Mouse (Mus musculus): ENCODE measurements around the gene Hpse. TPM values are rescaled to one million over a fixed set of nuclear protein-coding genes. Genes with fewer than 3 reads are reported as not detected.

Gene Hpse
- total RNA-seq (2021), result 1 to 10 TPM; 2.5 to 2.7 TPM

DNA sequence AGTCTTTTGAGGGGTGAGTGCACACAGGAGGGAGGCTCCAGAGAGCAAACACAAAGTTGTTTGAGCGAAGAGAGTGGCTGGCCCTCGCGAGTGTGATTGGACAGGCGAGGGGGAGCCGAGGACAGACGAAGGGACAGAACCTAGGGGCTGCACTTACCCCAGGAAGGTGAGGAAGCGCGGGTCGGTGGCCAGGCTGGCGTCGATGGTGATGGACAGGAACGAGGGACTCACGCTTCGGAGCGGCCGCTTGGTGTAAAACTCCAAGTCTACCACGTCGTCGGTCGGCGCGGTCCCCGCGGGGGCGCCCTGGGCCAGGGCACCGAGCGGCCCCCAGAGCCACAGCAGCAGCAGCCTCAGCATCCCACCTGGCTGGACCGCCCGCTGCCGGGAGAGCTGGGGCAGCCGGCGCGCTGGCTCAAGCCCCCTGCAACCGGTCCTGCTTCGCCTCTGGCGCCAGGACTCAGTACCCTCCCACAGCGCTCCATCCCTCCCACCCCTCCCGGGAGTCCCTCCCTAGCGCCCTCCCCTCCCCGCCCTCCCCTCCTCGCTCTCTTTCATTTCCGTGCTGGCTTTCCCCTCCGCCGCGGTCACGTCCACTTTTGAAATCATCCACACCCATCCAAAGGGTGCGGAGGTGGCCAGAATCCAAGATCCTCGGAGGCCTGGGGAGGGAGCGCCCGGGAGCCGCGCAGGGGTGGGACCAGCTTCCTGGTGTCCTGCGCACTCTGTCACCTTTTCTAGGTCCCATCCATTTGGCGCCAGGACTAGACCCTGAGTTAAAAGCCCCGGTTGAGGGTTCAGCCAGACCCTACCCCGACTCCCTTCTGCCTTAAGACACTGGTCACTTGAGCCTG is at the start of gene Hpse:
Gene Hpse, minus strand, starts transcription at position 482 of the 854 bp plus-strand sequence.
- intact Hi-C loops (cut with DNase I), result no loop called here
- peak in 1 of 2 experiments; percentile 49 for DNase-seq (ENCODE audit: extremely low spot score in 1 of 2, low spot score in 2 of 2)

GRCm38 (mm10) chr5:100766026-100766425 is 46.5 kb upstream of the Hpse start:
- no peak for DNase-seq (ENCODE audit: extremely low spot score in 1 of 2, low spot score in 2 of 2)
- intact Hi-C loops (cut with DNase I), result no loop called here

DNA sequence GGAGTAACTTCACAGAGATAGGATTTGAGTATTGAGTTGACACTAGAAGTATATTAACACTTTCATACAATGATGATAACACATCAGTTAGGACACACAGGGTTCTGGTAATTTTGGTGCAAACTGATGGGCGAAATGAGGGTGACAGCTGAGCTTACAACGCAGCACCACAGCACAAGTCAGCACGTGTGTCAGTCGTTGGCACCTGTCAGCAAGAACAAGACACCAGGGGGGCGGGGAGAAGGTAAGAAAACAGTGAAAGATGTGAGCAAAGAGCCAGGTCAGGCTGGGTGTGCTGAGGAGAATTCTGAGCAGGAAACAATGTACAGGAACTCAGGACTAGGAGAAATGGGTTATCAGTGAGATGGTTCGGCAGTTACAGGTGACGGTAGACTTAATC is 42.2 kb upstream of the Hpse start:
- no peak for DNase-seq (ENCODE audit: extremely low spot score in 1 of 2, low spot score in 2 of 2)
- intact Hi-C loops (cut with DNase I), result no loop called here

GRCm38 (mm10) chr5:100760049-100760663 is 40.6 kb upstream of the Hpse start:
- intact Hi-C loops (cut with DNase I), result no loop called here
- DNase-seq (ENCODE audit: extremely low spot score in 1 of 2, low spot score in 2 of 2), result no peak

DNA sequence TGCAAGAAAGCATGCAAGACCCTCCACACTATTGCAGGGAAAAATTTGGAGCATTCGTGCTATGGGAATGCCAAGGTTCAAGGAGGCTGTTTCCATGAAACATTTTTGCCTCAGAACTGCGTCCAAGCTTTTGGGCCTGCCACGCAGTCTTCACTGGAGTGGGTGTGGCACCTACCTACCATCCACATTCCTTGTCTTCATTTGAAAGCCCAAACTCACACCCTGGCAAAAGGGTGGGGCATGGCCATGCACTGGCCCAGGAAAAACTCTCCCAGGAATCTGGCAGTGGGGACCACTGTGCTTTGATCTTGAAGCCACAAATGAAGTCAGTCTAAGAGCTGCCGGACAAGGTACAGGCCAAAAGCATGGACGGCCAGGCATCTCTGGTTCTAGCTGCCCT is 38.6 kb upstream of the Hpse start:
- DNase-seq (ENCODE audit: extremely low spot score in 1 of 2, low spot score in 2 of 2), result no peak
- intact Hi-C loops (cut with DNase I), result no loop called here

- DNase-seq (ENCODE audit: extremely low spot score in 1 of 2, low spot score in 2 of 2), result no peak
- intact Hi-C loops (cut with DNase I), result no loop called here
Measured at GRCm38 (mm10) chr5:100753407-100753806, 33.9 kb upstream of the Hpse start.

- intact Hi-C loops (cut with DNase I), result no loop called here
- DNase-seq (ENCODE audit: extremely low spot score in 1 of 2, low spot score in 2 of 2), result no peak
Measured at GRCm38 (mm10) chr5:100751655-100752054, 32.1 kb upstream of the Hpse start.

DNA sequence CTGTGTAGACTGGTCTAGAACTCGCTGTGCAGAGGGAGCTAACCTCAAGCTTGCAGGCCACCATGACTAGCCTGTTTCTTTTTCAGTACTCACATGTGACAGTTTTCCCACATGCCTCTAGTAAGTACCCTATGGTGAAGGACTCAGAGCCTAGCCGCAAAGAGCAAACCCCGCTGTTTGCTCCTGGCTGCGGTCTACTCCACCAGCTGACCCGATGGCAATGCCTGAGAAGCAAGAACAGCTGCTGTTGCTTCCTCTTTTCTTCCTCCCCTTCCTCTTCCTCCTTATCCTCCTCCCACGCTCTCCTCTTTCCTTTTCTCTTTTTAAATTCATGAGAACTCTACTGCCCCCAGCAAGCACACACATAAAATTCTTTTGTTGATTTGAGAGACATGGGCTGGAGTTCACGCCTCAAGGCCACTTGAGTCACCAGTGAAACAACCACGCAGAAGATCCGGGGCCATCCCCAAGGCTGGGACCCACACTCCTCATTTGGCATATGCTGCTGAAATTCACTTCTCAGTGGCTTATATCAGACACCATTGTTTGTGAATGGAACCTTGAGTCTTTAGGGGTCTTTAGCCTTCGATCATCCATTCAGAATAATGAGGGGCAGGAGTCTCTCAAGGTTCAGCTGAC is 31.2 kb upstream of the Hpse start:
- intact Hi-C loops (cut with DNase I), result no loop called here
- DNase-seq (ENCODE audit: extremely low spot score in 1 of 2, low spot score in 2 of 2), result no peak

DNA sequence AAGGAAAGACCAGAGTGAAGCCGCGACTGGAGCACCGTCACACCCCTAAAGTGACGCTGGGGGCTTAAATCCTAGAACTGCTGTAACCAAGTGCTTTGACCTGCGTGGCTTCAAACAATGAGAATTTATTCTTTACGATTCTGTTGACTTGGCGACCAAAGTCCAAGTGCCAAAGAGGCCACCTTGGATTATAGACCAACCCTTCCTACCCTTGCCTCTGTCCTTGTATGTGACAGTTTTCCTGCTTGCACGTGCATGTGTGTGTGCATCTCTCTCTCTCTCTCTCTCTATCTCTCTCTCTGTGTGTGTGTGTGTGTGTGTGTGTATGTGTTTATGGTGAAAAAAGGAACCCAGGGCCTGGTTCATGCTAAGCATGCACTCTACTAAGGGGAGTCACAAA is 19.3 kb upstream of the Hpse start:
- intact Hi-C loops (cut with DNase I), result no loop called here
- no peak for DNase-seq (ENCODE audit: extremely low spot score in 1 of 2, low spot score in 2 of 2)

GRCm38 (mm10) chr5:100736919-100737318 is 17.4 kb upstream of the Hpse start:
- intact Hi-C loops (cut with DNase I), result no loop called here
- DNase-seq (ENCODE audit: extremely low spot score in 1 of 2, low spot score in 2 of 2), result no peak

DNA sequence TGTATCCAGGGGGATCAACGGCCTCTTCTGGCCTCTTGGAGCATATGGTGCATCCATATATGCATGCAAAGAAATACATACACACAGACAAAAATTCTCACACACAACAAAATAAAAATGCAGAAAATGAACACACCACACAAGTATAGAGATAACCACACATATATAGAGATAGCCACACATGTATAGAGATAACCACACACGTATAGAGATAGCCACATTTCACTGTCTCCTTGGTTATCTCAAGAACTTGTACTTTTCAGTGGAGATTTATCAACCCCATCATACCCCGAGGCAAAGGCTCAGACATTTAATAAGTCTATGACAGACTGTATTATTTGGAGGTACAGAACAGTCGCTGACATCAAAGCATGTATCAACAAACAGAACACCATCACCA is 15.0 kb upstream of the Hpse start:
- intact Hi-C loops (cut with DNase I), result no loop called here
- no peak for DNase-seq (ENCODE audit: extremely low spot score in 1 of 2, low spot score in 2 of 2)

DNA sequence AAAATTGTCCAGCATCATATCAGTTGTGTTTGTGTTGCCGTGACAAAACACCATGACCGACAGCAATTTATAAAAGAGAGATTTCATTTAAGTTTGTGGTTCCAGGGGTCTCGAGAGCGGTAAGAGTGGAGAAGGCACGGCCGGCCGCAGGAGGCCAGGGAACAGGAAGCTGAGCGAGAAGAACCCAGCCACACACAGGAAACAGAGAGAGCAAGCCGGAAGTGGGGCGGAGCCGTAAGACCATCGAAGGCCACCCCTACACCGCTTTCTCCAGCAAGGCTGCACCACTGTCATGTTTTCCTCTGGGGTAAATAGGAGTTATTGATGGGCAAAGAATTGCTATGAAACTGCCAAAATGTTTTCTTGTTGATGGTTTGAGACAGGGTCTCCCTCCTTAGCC is 9.2 kb upstream of the Hpse start:
- DNase-seq (ENCODE audit: extremely low spot score in 1 of 2, low spot score in 2 of 2), result no peak
- intact Hi-C loops (cut with DNase I), result no loop called here

DNA sequence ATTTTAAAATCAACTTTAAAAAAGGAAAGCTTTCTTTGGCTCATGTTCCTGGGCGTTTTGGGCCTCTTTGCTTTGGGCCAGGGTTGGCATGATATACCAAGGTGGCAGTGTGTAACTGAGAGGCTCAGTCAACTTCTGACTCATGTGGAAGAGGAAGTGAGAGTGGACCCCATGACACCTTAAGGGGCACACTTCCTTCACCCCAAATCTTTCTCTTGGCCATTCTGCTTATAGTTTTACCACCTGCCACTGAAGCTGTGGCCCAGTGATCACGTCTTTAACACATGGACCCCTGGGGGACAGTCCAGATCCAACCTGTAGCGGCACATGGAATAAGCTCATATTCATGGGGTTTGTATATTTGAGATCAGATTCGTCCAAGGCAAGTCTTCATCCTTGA is 6.5 kb upstream of the Hpse start:
- DNase-seq (ENCODE audit: extremely low spot score in 1 of 2, low spot score in 2 of 2), result no peak
- intact Hi-C loops (cut with DNase I), result no loop called here

DNA sequence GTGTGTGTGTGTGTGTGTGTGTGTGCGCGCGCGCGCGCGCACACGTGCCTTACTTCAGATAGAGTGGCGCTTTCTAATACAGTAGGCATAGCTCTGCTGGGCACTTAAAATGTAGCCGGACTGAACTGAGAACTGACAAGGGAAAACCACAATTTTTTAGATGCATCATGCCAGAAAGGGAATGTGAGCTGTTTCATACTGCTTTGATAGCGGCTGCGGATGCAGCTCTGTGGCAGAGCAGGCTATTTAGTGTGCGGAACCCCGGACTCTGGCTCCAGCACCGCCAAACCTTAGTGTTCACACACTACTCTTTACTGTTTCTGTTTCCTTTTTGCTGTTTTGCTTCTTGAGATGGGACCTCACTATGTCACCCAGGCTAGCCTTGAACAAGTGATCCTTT is 2.8 kb downstream of the Hpse start:
- no peak for DNase-seq (ENCODE audit: extremely low spot score in 1 of 2, low spot score in 2 of 2)
- intact Hi-C loops (cut with DNase I), result no loop called here

- no peak for DNase-seq (ENCODE audit: extremely low spot score in 1 of 2, low spot score in 2 of 2)
- intact Hi-C loops (cut with DNase I), result no loop called here
Measured at GRCm38 (mm10) chr5:100711219-100711618, 8.3 kb downstream of the Hpse start.

DNA sequence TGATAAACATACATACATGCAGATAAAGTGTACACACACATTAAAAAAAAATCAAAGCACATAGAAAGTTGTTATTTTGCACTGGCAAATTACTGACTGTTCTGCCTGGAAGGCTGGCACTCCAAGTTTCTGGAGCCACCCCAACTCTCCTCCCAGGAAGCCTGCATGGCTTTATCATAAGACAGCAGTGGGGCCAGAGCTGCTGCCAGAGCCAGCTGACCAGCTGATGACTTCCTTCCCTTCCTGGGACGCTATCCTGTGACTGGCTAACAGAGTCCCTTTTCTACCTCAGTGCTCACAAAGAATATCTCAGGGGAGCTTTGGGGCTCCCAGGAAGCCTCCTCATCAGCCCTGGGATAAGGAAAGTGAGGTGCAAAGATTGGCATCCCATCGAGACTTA is 9.5 kb downstream of the Hpse start:
- no peak for DNase-seq (ENCODE audit: extremely low spot score in 1 of 2, low spot score in 2 of 2)
- intact Hi-C loops (cut with DNase I), result no loop called here

DNA sequence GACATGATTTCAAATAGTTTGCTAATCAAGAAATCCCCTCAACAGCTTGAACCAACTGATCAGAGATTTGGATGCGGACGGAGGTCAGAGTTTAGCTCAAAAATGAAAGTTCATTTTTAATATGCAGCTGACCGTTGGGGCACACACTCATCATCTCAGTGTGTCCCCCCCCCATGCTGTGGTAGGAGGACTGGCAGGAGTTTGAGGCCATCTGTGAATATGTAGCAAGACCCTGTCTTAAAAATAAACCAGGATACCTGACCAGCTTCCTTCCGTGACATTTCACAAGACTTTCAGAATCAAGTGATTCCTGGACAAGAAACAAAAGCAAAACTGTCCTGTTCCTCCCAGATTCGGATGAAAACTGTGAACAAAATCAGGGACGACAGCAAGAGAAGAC is 10.5 kb downstream of the Hpse start:
- intact Hi-C loops (cut with DNase I), result no loop called here

DNA sequence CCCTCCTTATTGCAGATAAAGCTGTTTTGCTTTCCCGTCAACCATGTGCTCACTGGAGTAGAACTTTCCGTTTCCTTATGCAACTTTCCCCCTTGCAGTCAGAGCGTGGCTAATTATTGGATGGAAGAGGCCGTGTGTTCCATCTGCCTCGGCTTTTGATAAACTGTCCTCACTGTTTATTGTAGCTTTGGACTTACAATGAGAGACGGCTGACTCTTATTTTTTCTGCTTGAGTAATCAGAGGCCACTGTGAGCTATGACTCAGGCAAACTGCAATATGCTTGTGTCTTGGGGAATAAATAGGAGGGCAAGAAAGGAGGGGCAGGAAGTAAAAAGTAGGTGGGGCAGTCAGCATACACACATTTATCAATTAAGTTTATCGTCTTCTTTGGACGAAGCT is 12.8 kb downstream of the Hpse start:
- intact Hi-C loops (cut with DNase I), result no loop called here

More for the DNA sequence above, 10.5 kb downstream of the Hpse start:
- no peak for DNase-seq (ENCODE audit: extremely low spot score in 1 of 2, low spot score in 2 of 2)

DNA sequence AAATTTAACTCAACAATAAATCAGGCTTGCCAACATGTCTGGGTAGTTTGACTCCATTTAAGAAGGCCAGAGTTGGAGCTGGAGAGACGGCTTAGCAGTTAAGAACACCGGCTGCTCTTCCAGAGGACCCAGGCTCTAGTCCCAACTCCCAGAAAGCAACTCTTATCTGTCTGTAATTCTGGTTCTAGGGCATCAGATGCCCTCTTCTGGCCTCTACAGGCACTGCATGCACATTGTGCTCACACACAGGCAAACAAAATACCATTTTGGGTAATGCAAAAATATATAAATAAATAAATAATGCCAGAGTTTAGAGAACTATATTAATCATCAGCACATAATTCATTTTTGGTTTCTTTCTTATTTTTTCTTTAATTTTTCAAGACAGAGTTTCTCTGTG is 15.2 kb downstream of the Hpse start:
- intact Hi-C loops (cut with DNase I), result no loop called here
- DNase-seq (ENCODE audit: extremely low spot score in 1 of 2, low spot score in 2 of 2), result no peak

More for the DNA sequence above, 12.8 kb downstream of the Hpse start:
- no peak for DNase-seq (ENCODE audit: extremely low spot score in 1 of 2, low spot score in 2 of 2)

DNA sequence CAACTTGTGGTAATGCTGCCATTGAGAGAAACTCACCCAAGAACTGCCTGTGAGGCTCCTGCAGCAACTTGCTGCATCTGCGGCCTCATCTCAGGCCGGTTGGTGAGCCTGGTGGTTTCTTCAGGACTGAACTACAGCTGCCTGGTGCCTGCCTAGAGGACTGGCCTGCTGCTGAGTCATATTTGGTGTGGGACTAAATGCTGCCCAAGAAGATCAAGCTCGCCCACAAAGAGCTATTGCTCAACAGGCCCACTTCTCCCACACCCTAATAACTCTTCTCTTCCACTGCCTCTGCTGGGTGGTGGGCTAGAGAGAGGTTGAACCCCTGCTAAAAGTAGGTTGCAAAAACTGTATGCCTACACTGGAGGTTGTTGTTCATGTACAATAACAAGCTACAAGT is 17.2 kb downstream of the Hpse start:
- intact Hi-C loops (cut with DNase I), result no loop called here
- DNase-seq (ENCODE audit: extremely low spot score in 1 of 2, low spot score in 2 of 2), result no peak
